Mouse (Mus musculus) lung, embryonic 14.5 days (tissue): ENCODE measurements around the gene Ttc28. TPM values are rescaled to one million over a fixed set of nuclear protein-coding genes. Genes with fewer than 3 reads are reported as not detected.

Experiments
- ATAC-seq: fragments of 200-750 bp; cut with Nextera tagmentation; 2 replicates; pipeline ENCODE4 v1.8.0; 2017; ENCODE audit warnings: mild to moderate bottlenecking, moderate TSS enrichment, moderate library complexity; ENCODE audit not compliant: insufficient read depth
- DNase-seq: peaks from one replicate; pipeline ENCODE4 v3.0.0-alpha.2; 2015
- H3K27ac ChIP-seq: fragments of 300-500 bp; sonication (generic); 2 replicates; pipeline ENCODE4 v1.5.1; 2014; ENCODE audit warnings: low read depth, mild to moderate bottlenecking, moderate library complexity
- H3K27me3 ChIP-seq: fragments of 300-500 bp; sonication (generic); 2 replicates; pipeline ENCODE4 v1.6.1; 2014; ENCODE audit warnings: low read length, control low read depth; ENCODE audit not compliant: insufficient read depth
- H3K36me3 ChIP-seq: fragments of 300-500 bp; sonication (generic); 2 replicates; pipeline ENCODE4 v1.6.1; 2014; ENCODE audit warnings: control low read depth; ENCODE audit not compliant: insufficient read depth
- H3K4me1 ChIP-seq: fragments of 300-500 bp; sonication (generic); 2 replicates; pipeline ENCODE4 v1.6.1; 2014; ENCODE audit warnings: antibody characterized with exemption, control low read depth; ENCODE audit not compliant: insufficient read depth
- H3K4me2 ChIP-seq: fragments of 300-500 bp; sonication (generic); 2 replicates; pipeline ENCODE4 v1.6.1; 2014; ENCODE audit warnings: mild to moderate bottlenecking
- H3K4me3 ChIP-seq: fragments of 300-500 bp; sonication (generic); 2 replicates; pipeline ENCODE4 v1.5.1; 2014; ENCODE audit warnings: low read depth, low read length
- H3K9ac ChIP-seq: fragments of 300-500 bp; sonication (generic); 2 replicates; pipeline ENCODE4 v1.6.1; 2014
- H3K9me3 ChIP-seq: fragments of 300-500 bp; sonication (generic); 2 replicates; pipeline ENCODE4 v1.6.1; 2016; ENCODE audit warnings: low read depth, low read length, control low read depth
- CTCF ChIP-seq: IDR thresholded peaks from 2 replicates; pipeline ENCODE4 v1.5.1; 2016; ENCODE audit warnings: antibody characterized with exemption, low read depth
- WGBS: fragments of 180-500 bp; shearing (Covaris S2); extraction: QIAGEN DNeasy Blood & Tissue Kit; methylation state at CpG from one replicate; pipeline ENCODE4 v1.1.7; 2014; 5-methylcytosine and 5-hydroxymethylcytosine counted together
- polyA plus RNA-seq: library from polyadenylated mRNA; unstranded; fragments of >200 nt; fragmentation: Nextera tagmentation; extraction: Ambion mirVana; gene quantifications from 2 replicates; pipeline ENCODE4 v1.2.1, GENCODE M21; 2014

The Ttc28 gene
- polyA plus RNA-seq, 1 experiment from 2014 or later = 15.2 TPM

- no peak for TF ChIP-seq CTCF
- no peak for DNase-seq
These were observed 248.2 kb downstream of the Ttc28 start for GRCm38 (mm10) chr5:111127786-111128185.

GRCm38 (mm10) chr5:111130121-111130520 lies 250.5 kb downstream of the Ttc28 start:
- TF ChIP-seq CTCF = no peak
- H3K36me3 ChIP-seq = peaks cover 4% of the 10 kb centered on the region; the same call in 1 of the 2 replicates
- H3K4me3 ChIP-seq = no peak overlapping the region
- H3K27ac ChIP-seq = no peak overlapping the region
- H3K9me3 ChIP-seq = no peaks in the 10 kb centered on the region
- WGBS = 81% methylated on average over 8 of the region's 8 CpGs
- H3K4me2 ChIP-seq = no peak overlapping the region
- no peaks in the 10 kb centered on the region for H3K4me1 ChIP-seq
- H3K9ac ChIP-seq = no peak overlapping the region
- ATAC-seq (no peak), DNase-seq (no peak)
- H3K27me3 ChIP-seq = no peaks in the 10 kb centered on the region

More at GRCm38 (mm10) chr5:111127786-111128185, 248.2 kb downstream of the Ttc28 start:
- 79% methylated on average over 5 of the region's 5 CpGs for WGBS
- no peaks in the 10 kb centered on the region for H3K27me3 ChIP-seq
- H3K4me1 ChIP-seq = no peaks in the 10 kb centered on the region
- peaks cover 4% of the 10 kb centered on the region; the same call in 1 of the 2 replicates for H3K36me3 ChIP-seq
- H3K27ac ChIP-seq = no peak overlapping the region
- H3K4me2 ChIP-seq = no peak overlapping the region
- H3K4me3 ChIP-seq = no peak overlapping the region
- H3K9me3 ChIP-seq = no peaks in the 10 kb centered on the region
- no peak for ATAC-seq
- H3K9ac ChIP-seq = no peak overlapping the region

- no peak for TF ChIP-seq CTCF
- DNase-seq (no peak), ATAC-seq (no peak)
- H3K9me3 ChIP-seq = no peaks in the 10 kb centered on the region
- no peak overlapping the region for H3K4me2 ChIP-seq
- peaks cover 4% of the 10 kb centered on the region; the same call in 1 of the 2 replicates for H3K36me3 ChIP-seq
- H3K27me3 ChIP-seq = no peaks in the 10 kb centered on the region
- no peak overlapping the region for H3K4me3 ChIP-seq
- WGBS = 92% methylated on average over 18 of the region's 18 CpGs
- no peak overlapping the region for H3K9ac ChIP-seq
- no peak overlapping the region for H3K27ac ChIP-seq
- H3K4me1 ChIP-seq = no peaks in the 10 kb centered on the region
These were observed 252.0 kb downstream of the Ttc28 start for GRCm38 (mm10) chr5:111131561-111131960.

GRCm38 (mm10) chr5:111133150-111133549 lies 253.5 kb downstream of the Ttc28 start:
- WGBS = 90% methylated on average over 5 of the region's 5 CpGs
- DNase-seq (no peak), ATAC-seq (no peak)
- Histone ChIP-seq H3K9me3 (no peaks in the 10 kb centered on the region), H3K36me3 (peaks cover 4% of the 10 kb centered on the region; the same call in 1 of the 2 replicates), H3K27me3 (no peaks in the 10 kb centered on the region), H3K27ac (no peak overlapping the region), H3K4me3 (no peak overlapping the region), H3K9ac (no peak overlapping the region), H3K4me1 (no peaks in the 10 kb centered on the region), H3K4me2 (no peak overlapping the region)
- no peak for TF ChIP-seq CTCF

- H3K9me3 ChIP-seq = no peaks in the 10 kb centered on the region
- H3K9ac ChIP-seq = no peak overlapping the region
- peaks cover 4% of the 10 kb centered on the region; the same call in 1 of the 2 replicates for H3K36me3 ChIP-seq
- no peak for TF ChIP-seq CTCF
- no peak for ATAC-seq
- 87% methylated on average over 7 of the region's 7 CpGs for WGBS
- H3K4me3 ChIP-seq = no peak overlapping the region
- H3K4me2 ChIP-seq = no peak overlapping the region
- DNase-seq = no peak
- H3K27me3 ChIP-seq = no peaks in the 10 kb centered on the region
- H3K4me1 ChIP-seq = peaks cover 4% of the 10 kb centered on the region; the same call in 1 of the 2 replicates
- H3K27ac ChIP-seq = no peak overlapping the region
These were observed 254.2 kb downstream of the Ttc28 start for GRCm38 (mm10) chr5:111133754-111134153.

GRCm38 (mm10) chr5:111137283-111137682 lies 257.7 kb downstream of the Ttc28 start:
- H3K4me1 ChIP-seq = peaks cover 9% of the 10 kb centered on the region
- 61% methylated on average over 6 of the region's 6 CpGs for WGBS
- H3K9me3 ChIP-seq = no peaks in the 10 kb centered on the region
- H3K27ac ChIP-seq = no peak overlapping the region
- TF ChIP-seq CTCF = no peak
- no peaks in the 10 kb centered on the region for H3K27me3 ChIP-seq
- no peak for ATAC-seq
- H3K36me3 ChIP-seq = no peaks in the 10 kb centered on the region
- no peak overlapping the region for H3K4me3 ChIP-seq
- DNase-seq = no peak
- no peak overlapping the region for H3K9ac ChIP-seq
- no peak overlapping the region for H3K4me2 ChIP-seq

- Histone ChIP-seq H3K4me1 (peaks cover 9% of the 10 kb centered on the region), H3K9ac (no peak overlapping the region), H3K27ac (no peak overlapping the region), H3K4me3 (no peak overlapping the region), H3K27me3 (no peaks in the 10 kb centered on the region), H3K9me3 (no peaks in the 10 kb centered on the region), H3K36me3 (no peaks in the 10 kb centered on the region), H3K4me2 (no peak overlapping the region)
- no peak for ATAC-seq
- no peak for DNase-seq
- 53% methylated on average over 13 of the region's 13 CpGs for whole genome bisulfite sequencing
- TF ChIP-seq CTCF = no peak
These were observed 258.1 kb downstream of the Ttc28 start for GRCm38 (mm10) chr5:111137742-111138141.
